7 mouse cellular contexts compared by ENCODE assay signal in genomic region chr11:115160883-115161577, GRCm38 (mm10). TPM values are rescaled to one million over a fixed set of nuclear protein-coding genes. Genes with fewer than 3 reads are reported as not detected.
DNase-seq lines count a peak whose midpoint lies in the region; ATAC-seq and TF ChIP-seq lines count a peak whose summit lies in the region.

No protein-coding gene starts in this region.

- no peak for TF ChIP-seq POLR2A in lung, adult 2 months (IDR thresholded peaks at IDR 0.05; ENCODE audit: borderline replicate concordance, extremely low read depth, low read depth, low read length)

- H3K9me3 ChIP-seq in midbrain, embryonic 14.5 days (ENCODE audit: control insufficient read depth, low read length) = no peaks in the 10 kb centered on the region
- no peaks in the 10 kb centered on the region for H3K9me3 ChIP-seq in midbrain, embryonic 15.5 days
- H3K9me3 ChIP-seq in hindbrain, postnatal 0 days (ENCODE audit: low read length) = no peaks in the 10 kb centered on the region

- peak; percentile 80 for DNase-seq in midbrain, embryonic 14.5 days
- peak; percentile 79 for DNase-seq in ZHBTc4 (ENCODE audit: low read depth, low spot score)
- peak; percentile 93 to 94 for DNase-seq in cerebellum, postnatal 10 days
- DNase-seq in hindbrain, postnatal 0 days (ENCODE audit: low spot score) = peak; percentile 80
- DNase-seq in lung, adult 2 months = peak; percentile 87
- DNase-seq in spleen, postnatal 36 days (ENCODE audit: low spot score in 2 of 2) = peak; percentile 72 to 82

- peaks cover 44% of the 10 kb centered on the region for H3K27me3 ChIP-seq in midbrain, embryonic 14.5 days (ENCODE audit: control insufficient read depth, insufficient read depth, low read length)
- peaks cover 56% of the 10 kb centered on the region for H3K27me3 ChIP-seq in midbrain, embryonic 15.5 days (replicated peaks)
- H3K27me3 ChIP-seq in hindbrain, postnatal 0 days (ENCODE audit: insufficient read depth, low read length) = no peaks in the 10 kb centered on the region

- H3K4me2 ChIP-seq in midbrain, embryonic 14.5 days (ENCODE audit: low read length) = no peak overlapping the region
- H3K4me2 ChIP-seq in midbrain, embryonic 15.5 days = no peak overlapping the region
- H3K4me2 ChIP-seq in hindbrain, postnatal 0 days (ENCODE audit: low read depth, low read length) = no peak overlapping the region

- H3K9ac ChIP-seq in midbrain, embryonic 14.5 days (replicated peaks; ENCODE audit: low read length) = no peak overlapping the region
- H3K9ac ChIP-seq in midbrain, embryonic 15.5 days = no peak overlapping the region
- no peak overlapping the region for H3K9ac ChIP-seq in hindbrain, postnatal 0 days (replicated peaks; ENCODE audit: low read length)

- H3K36me3 ChIP-seq in midbrain, embryonic 14.5 days (ENCODE audit: control insufficient read depth, insufficient read depth, low read length) = no peaks in the 10 kb centered on the region
- no peaks in the 10 kb centered on the region for H3K36me3 ChIP-seq in midbrain, embryonic 15.5 days (replicated peaks)
- no peaks in the 10 kb centered on the region for H3K36me3 ChIP-seq in hindbrain, postnatal 0 days (ENCODE audit: insufficient read depth, low read length)

- WGBS in midbrain, embryonic 14.5 days = 30% methylated on average over 10 of the region's 10 CpGs
- WGBS in midbrain, embryonic 15.5 days = 31% methylated on average over 10 of the region's 10 CpGs
- WGBS in hindbrain, postnatal 0 days = 28% methylated on average over 10 of the region's 10 CpGs
- WGBS in lung, adult 2 months = 32% methylated on average over 10 of the region's 10 CpGs

- H3K4me1 ChIP-seq in midbrain, embryonic 14.5 days (ENCODE audit: control insufficient read depth, insufficient read depth, low read length) = peaks cover 14% of the 10 kb centered on the region
- peaks cover 29% of the 10 kb centered on the region for H3K4me1 ChIP-seq in midbrain, embryonic 15.5 days
- H3K4me1 ChIP-seq in hindbrain, postnatal 0 days (ENCODE audit: insufficient read depth, low read length) = peaks cover 5% of the 10 kb centered on the region; the same call in 1 of the 2 replicates
- 0 out of 2 replicates have a peak, but pooled peaks cover 3% of the 10 kb centered on the region for H3K4me1 ChIP-seq in lung, adult 2 months (ENCODE audit: control insufficient read depth, insufficient read depth, low read length)

- peak; percentile 87 for TF ChIP-seq CTCF in hindbrain, postnatal 0 days (IDR thresholded peaks at IDR 0.05; ENCODE audit: low read depth)
- peak; percentile 92 for TF ChIP-seq CTCF in lung, adult 2 months (IDR thresholded peaks at IDR 0.05; ENCODE audit: insufficient read depth, low read length)

- H3K27ac ChIP-seq in midbrain, embryonic 14.5 days (replicated peaks; ENCODE audit: low read depth, low read length) = no peak overlapping the region
- no peak overlapping the region for H3K27ac ChIP-seq in midbrain, embryonic 15.5 days
- H3K27ac ChIP-seq in hindbrain, postnatal 0 days = no peak overlapping the region

- H3K4me3 ChIP-seq in midbrain, embryonic 14.5 days (replicated peaks; ENCODE audit: low read depth, low read length) = no peak overlapping the region
- no peak overlapping the region for H3K4me3 ChIP-seq in midbrain, embryonic 15.5 days
- no peak overlapping the region for H3K4me3 ChIP-seq in hindbrain, postnatal 0 days (ENCODE audit: low read length)
- no peak overlapping the region for H3K4me3 ChIP-seq in lung, adult 2 months (replicated peaks; ENCODE audit: extremely low read depth, low read depth, low read length)

- no peak for ATAC-seq in midbrain, embryonic 14.5 days (ENCODE audit: low FRiP score, low TSS enrichment)
- no peak for ATAC-seq in midbrain, embryonic 15.5 days (replicated peaks)
- no peak for ATAC-seq in hindbrain, postnatal 0 days

RNA-seq across cellular contexts. Expression of gene Slc9a3r1, which starts 2.1 kb away (rescaled TPM):
- 44.3 and 46.6 TPM in 2 replicates for polyA plus RNA-seq in midbrain, embryonic 14.5 days (2014; fragmentation: Nextera tagmentation; extraction: Ambion mirVana)
- polyA plus RNA-seq in midbrain, embryonic 15.5 days (2015; fragmentation: Nextera tagmentation; extraction: Ambion mirVana) = 46.4 and 54.6 TPM in 2 replicates
- 72.6 and 76.9 TPM in 2 replicates for total RNA-seq in hindbrain, postnatal 0 days (2014; rRNA removed)
- polyA plus RNA-seq in hindbrain, postnatal 0 days (2015; fragmentation: Nextera tagmentation; extraction: Ambion mirVana) = 91.8 and 98.2 TPM in 2 replicates
- 46.8 and 60.1 TPM in 2 replicates for polyA plus RNA-seq in lung, adult 2 months (2012; rRNA removed)

RNA-seq across cellular contexts. Expression of gene Tmem104, which starts 26.3 kb away (rescaled TPM):
- 10.9 and 14.9 TPM in 2 replicates for polyA plus RNA-seq in midbrain, embryonic 14.5 days (2014; fragmentation: Nextera tagmentation; extraction: Ambion mirVana)
- polyA plus RNA-seq in midbrain, embryonic 15.5 days (2015; fragmentation: Nextera tagmentation; extraction: Ambion mirVana) = 12.6 and 15.3 TPM in 2 replicates
- total RNA-seq in hindbrain, postnatal 0 days (2014; rRNA removed) = 6.4 and 11.1 TPM in 2 replicates
- polyA plus RNA-seq in hindbrain, postnatal 0 days (2015; fragmentation: Nextera tagmentation; extraction: Ambion mirVana) = 10.1 and 13.5 TPM in 2 replicates
- polyA plus RNA-seq in lung, adult 2 months (2012; rRNA removed) = 19.1 and 21.6 TPM in 2 replicates

RNA-seq across cellular contexts. Expression of gene Nat9, which starts 26.6 kb away (rescaled TPM):
- 17.4 and 21.2 TPM in 2 replicates for polyA plus RNA-seq in midbrain, embryonic 14.5 days (2014; fragmentation: Nextera tagmentation; extraction: Ambion mirVana)
- polyA plus RNA-seq in midbrain, embryonic 15.5 days (2015; fragmentation: Nextera tagmentation; extraction: Ambion mirVana) = 22.5 and 25.5 TPM in 2 replicates
- 17.3 and 27.8 TPM in 2 replicates for total RNA-seq in hindbrain, postnatal 0 days (2014; rRNA removed)
- polyA plus RNA-seq in hindbrain, postnatal 0 days (2015; fragmentation: Nextera tagmentation; extraction: Ambion mirVana) = 17.3 and 22.2 TPM in 2 replicates
- polyA plus RNA-seq in lung, adult 2 months (2012; rRNA removed) = 18.8 and 26.4 TPM in 2 replicates

RNA-seq across cellular contexts. Expression of gene Cd300lf, which starts 27.2 kb away (rescaled TPM):
- not detected in 2 replicates for polyA plus RNA-seq in midbrain, embryonic 14.5 days (2014; fragmentation: Nextera tagmentation; extraction: Ambion mirVana)
- 0.20 and 0.27 TPM in 2 replicates for polyA plus RNA-seq in midbrain, embryonic 15.5 days (2015; fragmentation: Nextera tagmentation; extraction: Ambion mirVana)
- not detected in 2 replicates for total RNA-seq in hindbrain, postnatal 0 days (2014; rRNA removed)
- polyA plus RNA-seq in hindbrain, postnatal 0 days (2015; fragmentation: Nextera tagmentation; extraction: Ambion mirVana) = 0.23 and 0.37 TPM in 2 replicates
- polyA plus RNA-seq in lung, adult 2 months (2012; rRNA removed) = 12.2 and 20.6 TPM in 2 replicates
